Mouse (Mus musculus): ENCODE data around the gene Fam120b.

Gene Fam120b

DNA sequence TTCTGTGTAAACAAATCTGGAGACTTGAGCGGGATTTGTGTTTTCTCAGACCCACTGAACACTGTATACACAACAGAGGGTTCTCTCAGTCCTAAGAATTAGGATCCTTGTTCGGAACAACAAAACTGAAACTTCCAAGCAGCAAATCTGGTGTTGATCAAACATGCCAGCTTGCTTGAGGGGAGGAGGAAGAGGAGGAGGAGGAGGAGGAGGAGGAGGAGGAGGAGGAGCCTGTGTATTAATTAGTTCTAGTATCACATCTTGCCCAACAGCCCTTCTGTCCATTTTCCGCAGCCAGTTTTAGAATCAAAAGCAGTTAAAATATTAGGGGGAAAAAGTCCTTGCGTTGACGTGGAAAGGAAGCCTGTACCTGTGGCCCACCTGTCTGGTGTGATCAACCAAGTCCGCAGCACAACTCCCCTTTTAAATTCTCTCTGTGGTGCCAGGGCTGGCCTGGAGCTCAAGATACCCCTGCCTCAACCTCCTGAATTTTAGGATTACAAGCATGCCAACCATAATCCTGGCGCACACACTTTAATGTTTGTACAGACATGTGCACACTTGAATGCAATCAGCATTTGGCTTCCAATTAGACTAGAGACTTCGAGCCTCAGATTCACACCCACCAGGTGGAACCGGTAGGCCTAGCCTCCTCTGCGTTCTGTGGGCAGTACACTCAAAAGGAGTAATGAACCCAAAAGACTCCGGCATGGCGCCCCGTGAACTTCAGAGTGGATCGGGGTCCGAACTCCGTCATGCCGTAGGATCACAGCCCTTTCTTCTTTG, 16.1 kb upstream of the Fam120b start:
- no peak for DNase-seq (ENCODE audit: low spot score in 2 of 2)

DNA sequence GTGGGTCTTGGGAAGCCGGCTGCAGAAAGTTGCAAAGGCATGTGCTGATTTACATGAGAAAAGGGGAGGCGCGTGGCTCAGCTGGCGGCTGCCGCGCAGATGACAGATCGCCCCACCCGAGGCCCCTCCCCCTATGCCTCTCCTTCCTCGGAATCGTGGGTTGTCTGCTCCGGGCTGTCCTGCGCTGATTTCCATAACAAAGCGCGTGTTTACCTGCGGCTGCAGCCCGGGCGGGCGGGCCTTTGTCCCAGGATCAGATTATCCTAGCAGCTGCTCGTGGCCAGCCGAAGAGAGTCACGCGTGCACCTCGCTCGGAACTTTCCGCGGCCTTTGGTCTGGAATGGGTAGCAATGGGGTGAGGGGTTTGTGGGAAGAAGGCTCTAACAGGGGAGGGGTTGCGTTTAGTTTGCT, 15.4 kb upstream of the Fam120b start:
- peak; percentile 22 to 56 for DNase-seq (ENCODE audit: low spot score in 2 of 2)

GRCm38 (mm10) chr17:15381092-15381860, 14.7 kb upstream of the Fam120b start:
- no peak for DNase-seq (ENCODE audit: low spot score in 2 of 2)

DNA sequence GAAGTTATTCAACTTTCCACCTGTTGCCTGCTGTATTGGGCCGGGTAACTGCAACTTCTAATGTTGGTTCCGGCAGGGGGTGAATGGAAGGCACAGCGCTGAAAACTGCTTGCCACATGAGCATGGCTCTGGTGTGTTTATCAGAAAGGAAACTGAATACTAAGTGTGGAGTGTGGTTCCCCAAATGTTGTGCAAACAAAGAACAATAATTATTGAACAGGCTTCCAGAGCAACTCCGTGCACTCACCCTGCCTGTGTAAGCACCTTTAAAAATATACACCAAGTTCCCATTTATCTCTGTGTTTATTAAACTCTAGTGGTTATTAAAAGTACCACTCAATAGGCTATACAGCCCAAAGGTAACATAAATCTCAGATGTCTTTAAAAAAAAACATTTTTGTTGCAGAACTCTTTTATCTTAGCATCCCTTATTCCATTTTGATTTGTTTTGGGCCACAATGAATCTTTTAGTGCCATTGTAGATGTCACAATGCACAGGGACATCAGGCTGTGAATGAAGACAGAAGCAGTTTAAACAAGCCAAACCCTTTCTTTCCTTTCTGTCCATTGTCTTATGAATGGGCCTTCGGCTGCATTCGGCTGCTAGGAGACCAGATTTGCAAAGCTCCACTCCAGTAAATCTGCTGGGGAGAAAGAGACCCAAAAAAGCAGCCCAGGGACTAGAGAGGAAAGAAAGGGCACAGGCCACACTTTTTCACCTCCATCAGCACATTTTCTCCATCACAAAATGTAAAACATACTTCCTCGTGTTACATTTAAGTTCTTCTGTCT, 13.9 kb upstream of the Fam120b start:
- DNase-seq (ENCODE audit: low spot score in 2 of 2) = no peak

DNA sequence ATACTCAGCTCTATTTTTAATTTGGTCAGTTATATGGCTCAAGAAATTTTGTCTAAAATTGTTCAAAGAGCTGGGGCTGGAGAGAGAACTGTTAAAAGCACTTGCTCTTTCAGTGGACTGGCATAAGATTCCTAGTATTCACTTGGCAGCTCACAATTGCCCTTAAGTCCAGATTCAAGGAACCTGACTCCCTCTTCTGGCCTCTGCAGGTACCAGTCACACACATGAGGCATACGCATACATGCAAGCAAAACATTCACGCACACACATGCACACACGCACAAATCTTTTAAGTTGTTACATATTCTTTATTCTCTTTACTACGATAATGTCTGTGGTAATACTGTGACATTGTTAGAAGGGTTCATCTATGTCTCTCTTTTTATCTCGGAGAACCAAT, 12.6 kb upstream of the Fam120b start:
- DNase-seq (ENCODE audit: low spot score in 2 of 2) = no peak

- no peak for DNase-seq (ENCODE audit: low spot score in 2 of 2)
Measured at GRCm38 (mm10) chr17:15388892-15389291, 7.1 kb upstream of the Fam120b start.

DNA sequence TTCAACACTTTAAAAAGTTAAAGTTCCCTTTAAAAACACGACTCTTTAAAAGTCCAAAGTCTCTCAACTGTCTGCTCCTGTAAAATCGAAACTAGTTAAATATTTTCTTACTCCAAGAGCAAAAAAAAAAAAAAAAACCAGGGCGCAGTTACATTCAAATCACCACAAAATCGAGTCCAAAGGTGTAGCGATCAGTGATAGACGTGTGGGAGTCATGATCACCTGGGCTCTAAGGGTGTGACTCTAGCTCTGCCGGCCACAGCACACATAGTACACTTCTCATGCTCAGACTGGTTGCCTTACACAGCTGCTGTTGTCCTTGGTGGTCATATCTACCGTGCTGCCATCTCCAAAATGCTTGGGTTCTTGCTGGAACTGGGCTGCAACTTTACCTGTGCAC, 6.6 kb upstream of the Fam120b start:
- DNase-seq (ENCODE audit: low spot score in 2 of 2) = no peak

DNA sequence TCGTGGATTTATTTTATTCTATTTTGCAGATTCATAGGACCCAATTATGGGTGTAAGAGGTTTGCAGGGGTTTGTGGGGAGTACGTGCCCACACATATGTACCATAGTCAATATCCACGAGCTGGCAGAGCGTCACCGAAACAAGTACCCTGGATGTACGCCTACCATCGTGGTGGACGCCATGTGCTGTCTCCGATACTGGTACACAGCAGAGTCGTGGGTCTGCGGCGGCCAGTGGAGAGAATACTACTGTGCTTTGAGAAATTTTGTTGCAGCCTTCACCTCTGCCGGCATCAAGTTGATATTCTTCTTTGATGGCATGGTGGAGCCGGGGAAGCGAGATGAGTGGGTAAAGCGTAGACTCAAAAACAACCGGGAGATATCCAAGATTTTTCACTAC, 5.7 kb downstream of the Fam120b start:
- DNase-seq (ENCODE audit: low spot score in 2 of 2) = no peak

- no peak for DNase-seq (ENCODE audit: low spot score in 2 of 2)
Measured at GRCm38 (mm10) chr17:15406576-15406975, 10.6 kb downstream of the Fam120b start.

- DNase-seq (ENCODE audit: low spot score in 2 of 2) = no peak
Measured at GRCm38 (mm10) chr17:15409261-15409660, 13.3 kb downstream of the Fam120b start.

- no peak for DNase-seq (ENCODE audit: low spot score in 2 of 2)
Measured at GRCm38 (mm10) chr17:15410861-15411260, 14.9 kb downstream of the Fam120b start.

DNA sequence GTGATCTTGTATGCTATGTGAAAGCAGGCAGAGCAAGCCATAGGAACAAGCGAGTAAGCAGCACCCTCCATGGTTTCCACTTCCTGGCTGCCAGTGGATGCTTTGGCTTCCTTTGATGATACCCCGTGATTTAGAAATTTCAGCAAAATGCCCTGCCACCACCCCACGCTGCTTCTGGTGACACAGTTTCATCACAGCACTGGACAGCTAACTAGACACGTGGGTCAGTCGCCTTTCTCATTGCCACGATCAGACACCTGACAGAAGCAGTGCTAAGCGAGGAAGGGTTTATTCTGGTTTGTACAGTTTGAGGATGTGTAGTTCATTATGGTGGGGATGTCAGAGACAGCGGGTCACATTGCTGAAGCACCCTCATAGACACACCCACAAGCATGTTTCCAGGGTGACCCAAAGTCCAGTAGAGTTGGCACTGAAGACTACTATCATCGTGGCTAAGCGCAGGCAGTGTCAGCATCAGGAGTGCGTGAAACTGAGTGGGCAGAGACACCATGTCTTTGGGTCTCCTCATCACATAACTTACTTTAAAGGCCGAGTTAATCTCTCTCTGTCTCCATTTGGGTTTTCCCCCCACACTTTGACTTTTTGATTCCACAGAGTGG, 20.7 kb downstream of the Fam120b start:
- DNase-seq (ENCODE audit: low spot score in 2 of 2) = no peak

GRCm38 (mm10) chr17:15419534-15419933, 23.5 kb downstream of the Fam120b start:
- no peak for DNase-seq (ENCODE audit: low spot score in 2 of 2)

- DNase-seq (ENCODE audit: low spot score in 2 of 2) = no peak
Measured at GRCm38 (mm10) chr17:15420021-15420603, 24.1 kb downstream of the Fam120b start.

- no peak for DNase-seq (ENCODE audit: low spot score in 2 of 2)
Measured at GRCm38 (mm10) chr17:15421446-15421845, 25.4 kb downstream of the Fam120b start.

- DNase-seq (ENCODE audit: low spot score in 2 of 2) = no peak
Measured at GRCm38 (mm10) chr17:15422666-15423065, 26.7 kb downstream of the Fam120b start.

- DNase-seq (ENCODE audit: low spot score in 2 of 2) = peak in 1 of 2 experiments; percentile 63
Measured at GRCm38 (mm10) chr17:15423080-15423765, 27.2 kb downstream of the Fam120b start.

DNA sequence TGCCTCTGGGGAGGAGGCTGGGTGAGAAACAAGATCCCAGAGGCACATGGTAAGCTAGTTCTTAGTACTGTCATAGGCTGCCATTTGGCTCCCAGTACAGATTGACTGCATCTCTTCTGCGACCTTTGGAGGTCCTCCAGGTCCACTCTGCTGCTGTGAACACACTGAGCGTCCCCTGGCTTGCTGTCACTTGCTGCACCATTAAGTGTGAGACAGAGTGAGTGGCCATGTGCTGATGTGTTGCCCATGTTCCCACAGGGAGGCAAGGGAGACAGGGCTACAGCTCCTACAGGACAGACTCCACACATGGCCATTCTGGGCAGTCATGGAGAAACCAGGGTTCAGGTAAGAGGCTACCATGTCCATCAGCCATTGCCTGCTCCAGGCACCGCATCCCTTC, 29.9 kb downstream of the Fam120b start:
- no peak for DNase-seq (ENCODE audit: low spot score in 2 of 2)

DNA sequence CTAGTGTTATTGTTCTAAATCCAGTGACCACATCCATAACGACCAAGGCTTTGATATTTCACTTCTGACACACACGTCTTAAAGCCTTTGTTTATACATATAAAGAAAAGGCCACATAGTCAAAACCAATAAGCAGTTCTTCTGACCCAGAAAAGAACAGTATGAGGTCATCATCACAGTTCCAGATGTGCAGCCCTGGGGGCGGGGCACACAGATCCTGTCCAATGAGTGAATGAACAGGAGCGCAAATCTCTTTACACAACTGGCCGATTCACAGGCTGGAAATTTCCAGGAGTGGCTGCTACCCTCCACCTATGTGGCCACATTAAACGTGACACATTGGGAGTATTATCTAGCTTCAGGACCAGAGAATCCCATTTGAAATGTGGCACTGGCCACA, 33.4 kb downstream of the Fam120b start:
- DNase-seq (ENCODE audit: low spot score in 2 of 2) = no peak

- no peak for DNase-seq (ENCODE audit: low spot score in 2 of 2)
Measured at GRCm38 (mm10) chr17:15429937-15430336, 33.9 kb downstream of the Fam120b start.

DNA sequence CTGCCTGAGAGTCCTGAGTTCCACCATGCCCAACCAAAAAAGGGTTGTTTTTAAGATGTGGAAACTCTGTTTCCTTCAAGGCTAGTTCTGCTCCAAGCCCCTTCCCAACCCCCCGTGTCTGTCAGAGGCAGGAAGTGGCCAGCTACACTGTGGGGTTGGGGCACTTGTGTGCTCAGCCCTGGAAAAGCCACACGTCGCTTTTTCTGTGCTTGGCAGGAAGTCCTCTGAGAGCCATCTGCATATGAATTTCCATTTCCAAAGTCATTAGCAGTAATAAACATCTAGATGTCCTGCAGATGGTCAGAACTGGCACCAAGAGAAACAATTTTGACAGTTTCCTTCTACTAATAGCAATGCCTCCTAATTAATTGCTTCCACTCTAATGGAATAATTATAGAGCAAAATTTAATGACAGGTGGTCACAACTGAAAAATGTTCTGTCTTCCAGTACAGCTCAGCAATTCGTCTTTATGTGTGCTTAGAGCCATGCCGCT, 35.1 kb downstream of the Fam120b start:
- DNase-seq (ENCODE audit: low spot score in 2 of 2) = no peak
